10 mouse cellular contexts compared by ENCODE assay signal in genomic region chr5:143405200-143405599, GRCm38 (mm10). TPM values are rescaled to one million over a fixed set of nuclear protein-coding genes. Genes with fewer than 3 reads are reported as not detected.
DNase-seq lines count a peak whose midpoint lies in the region; ATAC-seq lines count a peak whose summit lies in the region.
"Had no signal": no experiment of that assay in that cellular context is flagged by ENCODE, and none has a peak within 500 bp of the region (broad histone marks: within the 10 kb centered on the region; RNA-seq: fewer than 3 reads in every experiment).

No protein-coding gene starts in this region.

- H3K27me3 ChIP-seq in heart, embryonic 14.5 days (ENCODE audit: control insufficient read depth, insufficient read depth, low read length) = no peaks in the 10 kb centered on the region
- no peaks in the 10 kb centered on the region for H3K27me3 ChIP-seq in embryonic facial prominence, embryonic 13.5 days
- H3K27me3 ChIP-seq in liver, embryonic 15.5 days = no peaks in the 10 kb centered on the region

- ATAC-seq in heart, embryonic 14.5 days (ENCODE audit: insufficient number of reproducible peaks, insufficient read depth, low FRiP score, low read depth) = no peak
- no peak for ATAC-seq in embryonic facial prominence, embryonic 13.5 days (ENCODE audit: insufficient number of reproducible peaks, insufficient read depth, low FRiP score, low TSS enrichment, low read depth)
- no peak for ATAC-seq in liver, embryonic 15.5 days (ENCODE audit: insufficient read depth)

- no peak for DNase-seq in heart, adult 11 months
- DNase-seq in kidney, adult 8-10 months = peak; percentile 81 to 82
- no peak for DNase-seq in embryo, embryonic 9.5 days (ENCODE audit: extremely low spot score)
- DNase-seq in right cerebral cortex, adult 18-20 months = no peak
- DNase-seq in cerebellum, postnatal 36 days = no peak
- DNase-seq: adrenal gland, adult 8-10 months had no signal

- peak overlapping the region in 1 of 2 experiments; percentile 90; a peak in 2 of 4 replicates for H3K4me3 ChIP-seq in heart, embryonic 14.5 days (ENCODE audit: control insufficient read depth in 1 of 2, insufficient read depth in 1 of 2, low read depth in 1 of 2, low read length in 2 of 2)
- H3K4me3 ChIP-seq in embryonic facial prominence, embryonic 13.5 days = peak overlapping the region; percentile 98
- peak overlapping the region; percentile 95 for H3K4me3 ChIP-seq in liver, embryonic 15.5 days (replicated peaks)

- 70% methylated on average over 9 of the region's 9 CpGs for whole genome bisulfite sequencing in heart, embryonic 14.5 days
- 88% methylated on average over 9 of the region's 9 CpGs for WGBS in embryonic facial prominence, embryonic 13.5 days
- 77% methylated on average over 9 of the region's 9 CpGs for WGBS in liver, embryonic 15.5 days (ENCODE audit: insufficient replicate concordance)

- no peaks in the 10 kb centered on the region for H3K9me3 ChIP-seq in heart, embryonic 14.5 days (ENCODE audit: control insufficient read depth, low read length)
- H3K9me3 ChIP-seq in embryonic facial prominence, embryonic 13.5 days = no peaks in the 10 kb centered on the region
- no peaks in the 10 kb centered on the region for H3K9me3 ChIP-seq in liver, embryonic 15.5 days (replicated peaks)

- H3K36me3 ChIP-seq in heart, embryonic 14.5 days (ENCODE audit: control insufficient read depth, insufficient read depth, low read length) = peaks cover 42% of the 10 kb centered on the region
- H3K36me3 ChIP-seq in embryonic facial prominence, embryonic 13.5 days = peaks cover 33% of the 10 kb centered on the region
- H3K36me3 ChIP-seq in liver, embryonic 15.5 days (replicated peaks) = peaks cover 35% of the 10 kb centered on the region

- H3K27ac ChIP-seq in heart, embryonic 14.5 days (replicated peaks in 1 of 2; ENCODE audit: control insufficient read depth in 1 of 2, insufficient read depth in 1 of 2, low read depth in 2 of 2, low read length in 2 of 2) = no peak overlapping the region
- no peak overlapping the region for H3K27ac ChIP-seq in embryonic facial prominence, embryonic 13.5 days
- H3K27ac ChIP-seq in liver, embryonic 15.5 days (replicated peaks) = peak overlapping the region; percentile 56

- peaks cover 13 to 31% of the 10 kb centered on the region in 2 experiments for H3K4me1 ChIP-seq in heart, embryonic 14.5 days (ENCODE audit: control insufficient read depth in 2 of 2, insufficient read depth in 2 of 2, low read length in 2 of 2)
- H3K4me1 ChIP-seq in embryonic facial prominence, embryonic 13.5 days = peaks cover 31% of the 10 kb centered on the region
- peaks cover 80% of the 10 kb centered on the region for H3K4me1 ChIP-seq in liver, embryonic 15.5 days (replicated peaks)

- H3K4me2 ChIP-seq in heart, embryonic 14.5 days (ENCODE audit: low read length) = peak overlapping the region; percentile 85
- peak overlapping the region; percentile 83 for H3K4me2 ChIP-seq in embryonic facial prominence, embryonic 13.5 days
- peak overlapping the region; percentile 87 for H3K4me2 ChIP-seq in liver, embryonic 15.5 days

- H3K9ac ChIP-seq in heart, embryonic 14.5 days (ENCODE audit: low read length) = peak overlapping the region; percentile 36; the same call in 1 of the 2 replicates
- H3K9ac ChIP-seq in embryonic facial prominence, embryonic 13.5 days = no peak overlapping the region
- H3K9ac ChIP-seq in liver, embryonic 15.5 days = no peak overlapping the region

RNA-seq across cellular contexts. Expression of gene Kdelr2, which starts 1.6 kb away (rescaled TPM):
- polyA plus RNA-seq in heart, embryonic 14.5 days (2014; fragmentation: Nextera tagmentation; extraction: Ambion mirVana) = 228 and 254 TPM in 2 replicates
- polyA plus RNA-seq in embryonic facial prominence, embryonic 13.5 days (2015; fragmentation: Nextera tagmentation; extraction: Ambion mirVana) = 355 and 381 TPM in 2 replicates
- 134 and 140 TPM in 2 replicates for polyA plus RNA-seq in liver, embryonic 15.5 days (2015; fragmentation: Nextera tagmentation; extraction: Ambion mirVana)

RNA-seq across cellular contexts. Expression of gene Grid2ip, which starts 48.1 kb away (rescaled TPM):
- polyA plus RNA-seq in heart, embryonic 14.5 days (2014; fragmentation: Nextera tagmentation; extraction: Ambion mirVana) = 0.09 and 0.18 TPM in 2 replicates
- polyA plus RNA-seq in embryonic facial prominence, embryonic 13.5 days (2015; fragmentation: Nextera tagmentation; extraction: Ambion mirVana) = 0.52 and 1.1 TPM in 2 replicates
- polyA plus RNA-seq in liver, embryonic 15.5 days (2015; fragmentation: Nextera tagmentation; extraction: Ambion mirVana) = not detected in 2 replicates
- polyA plus RNA-seq: neural tube, embryonic 11.5 days had no signal

RNA-seq across cellular contexts. Expression of gene Daglb, which starts 59.2 kb away (rescaled TPM):
- polyA plus RNA-seq in heart, embryonic 14.5 days (2014; fragmentation: Nextera tagmentation; extraction: Ambion mirVana) = 10.8 TPM in 2 replicates
- polyA plus RNA-seq in embryonic facial prominence, embryonic 13.5 days (2015; fragmentation: Nextera tagmentation; extraction: Ambion mirVana) = 9.7 and 12.4 TPM in 2 replicates
- polyA plus RNA-seq in liver, embryonic 15.5 days (2015; fragmentation: Nextera tagmentation; extraction: Ambion mirVana) = 8.3 and 9.3 TPM in 2 replicates

Comparison
In these comparisons a context has a peak if more than half of its experiments do, and no peak if none do; other contexts are left out.
1. DNase-seq: peak in kidney, adult 8-10 months (2 of 2); none in heart, adult 11 months (single experiment), embryo, embryonic 9.5 days (single experiment), right cerebral cortex, adult 18-20 months (single experiment) and cerebellum, postnatal 36 days (0 of 2).
2. Peak in every context shown above with its lines, with median percentiles within 50 percentile points of each other: H3K4me2 ChIP-seq.